Mouse (Mus musculus) forebrain, embryonic 15.5 days (tissue): ENCODE data around the gene Dnlz. TPM values are rescaled to one million over a fixed set of nuclear protein-coding genes. Genes with fewer than 3 reads are reported as not detected.
"Not testable (repeated sequence)": the region's sequence is repeated elsewhere in the genome, so short reads cannot be mapped to it uniquely, and the experiment has no call there.

Source experiments
- ATAC-seq: fragments of 200-750 bp; cut with Nextera tagmentation; replicated peaks from 2 replicates; pipeline ENCODE4 v1.8.0; 2017; ENCODE audit warnings: mild to moderate bottlenecking, moderate TSS enrichment, moderate library complexity
- H3K27ac ChIP-seq: fragments of 300-500 bp; sonication (generic); replicated peaks from 2 replicates; pipeline ENCODE4 v1.5.1; 2015; ENCODE audit warnings: mild to moderate bottlenecking, inconsistent platforms
- H3K27me3 ChIP-seq: fragments of 300-500 bp; sonication (generic); 2 replicates; pipeline ENCODE4 v1.6.1; 2015; ENCODE audit warnings: inconsistent platforms
- H3K36me3 ChIP-seq: fragments of 300-500 bp; sonication (generic); 2 replicates; pipeline ENCODE4 v1.6.1; 2015; ENCODE audit warnings: mild to moderate bottlenecking, inconsistent platforms
- H3K4me1 ChIP-seq: fragments of 300-500 bp; sonication (generic); 2 replicates; pipeline ENCODE4 v1.6.1; 2015; ENCODE audit warnings: inconsistent platforms
- H3K4me2 ChIP-seq: fragments of 300-500 bp; sonication (generic); replicated peaks from 2 replicates; pipeline ENCODE4 v1.6.1; 2015; ENCODE audit warnings: mild to moderate bottlenecking, inconsistent platforms
- H3K4me3 ChIP-seq: fragments of 300-500 bp; sonication (generic); 2 replicates; pipeline ENCODE4 v1.5.1; 2015; ENCODE audit warnings: mild to moderate bottlenecking, inconsistent platforms
- H3K9ac ChIP-seq: fragments of 300-500 bp; sonication (generic); replicated peaks from 2 replicates; pipeline ENCODE4 v1.6.1; 2015; ENCODE audit warnings: mild to moderate bottlenecking, inconsistent platforms
- H3K9me3 ChIP-seq: fragments of 300-500 bp; sonication (generic); 2 replicates; pipeline ENCODE4 v1.6.1; 2016; ENCODE audit warnings: inconsistent platforms
- WGBS: fragments of 180-500 bp; shearing (Covaris S2); methylation state at CpG from one replicate; pipeline ENCODE4 v1.1.7; 2015; ENCODE audit warnings: mixed read lengths; 5-methylcytosine and 5-hydroxymethylcytosine counted together
- polyA plus RNA-seq: library from polyadenylated mRNA; unstranded; fragments of >200 nt; fragmentation: Nextera tagmentation; extraction: Ambion mirVana; gene quantifications from 2 replicates; pipeline ENCODE4 v1.2.1, GENCODE M21; 2015

Dnlz gene
- polyA plus RNA-seq = 33.0 and 33.5 TPM in 2 replicates

DNA sequence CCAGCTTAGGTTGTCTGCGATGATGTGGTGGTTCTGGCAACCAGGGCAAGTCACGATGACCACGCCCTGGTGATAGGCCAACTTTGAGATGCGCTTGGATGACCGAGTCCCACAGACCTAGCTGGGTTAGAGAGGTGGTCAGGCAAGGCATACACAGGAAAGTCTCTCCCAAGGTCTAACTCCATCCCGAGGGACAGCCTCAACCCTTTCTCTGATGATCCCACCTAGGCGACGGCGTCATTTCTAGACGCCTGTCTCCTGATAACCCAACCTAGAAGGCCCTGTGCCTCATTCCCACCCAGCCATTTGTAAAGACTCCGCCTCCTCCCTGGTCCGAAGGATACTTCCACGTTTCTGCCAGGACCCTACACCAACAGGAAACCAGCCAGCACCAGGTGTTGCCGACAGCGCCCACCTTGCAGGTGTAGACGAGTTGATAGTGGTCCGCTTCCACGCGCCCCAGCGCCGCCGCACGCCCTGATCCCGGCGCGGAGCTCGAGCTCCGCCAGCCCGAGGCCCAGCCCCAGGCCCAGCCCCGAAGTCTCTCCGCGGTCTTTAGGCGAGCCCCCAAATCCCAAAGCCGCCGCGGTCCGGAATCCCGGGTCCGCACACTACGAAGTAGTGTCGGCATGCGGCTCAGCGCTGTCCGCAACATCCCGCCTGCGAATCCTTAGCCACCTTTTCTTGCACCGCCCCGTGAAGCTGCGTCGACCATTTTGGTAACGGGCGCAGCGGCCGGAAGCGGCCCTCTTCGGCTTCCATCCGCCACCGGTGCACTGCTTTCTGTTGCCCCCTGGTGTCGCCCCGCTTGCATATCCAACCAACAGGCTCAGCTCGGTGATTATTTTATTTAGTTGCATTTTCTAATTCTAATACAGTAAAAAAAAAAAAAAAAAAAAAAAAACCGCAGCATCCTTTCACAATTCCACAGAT lies at the start of gene Dnlz:
TSS of gene Dnlz (minus strand) at position 753 of the 933 bp plus-strand sequence.
- H3K4me1 ChIP-seq = peaks cover 25% of the 10 kb centered on the region
- peak within 1 kb of the TSS; percentile 92 for H3K27ac ChIP-seq
- H3K4me2 ChIP-seq = peak within 1 kb of the TSS; percentile 80
- H3K9ac ChIP-seq = peak within 1 kb of the TSS; percentile 96
- H3K9me3 ChIP-seq = no peaks in the 10 kb centered on the region
- no peaks in the 10 kb centered on the region for H3K27me3 ChIP-seq
- H3K36me3 ChIP-seq = peaks cover 30% of the 10 kb centered on the region
- peak within 1 kb of the TSS; percentile 61 for H3K4me3 ChIP-seq
- 2% methylated on average over 62 of the region's 62 CpGs for WGBS
- peak; percentile 84 for ATAC-seq

DNA sequence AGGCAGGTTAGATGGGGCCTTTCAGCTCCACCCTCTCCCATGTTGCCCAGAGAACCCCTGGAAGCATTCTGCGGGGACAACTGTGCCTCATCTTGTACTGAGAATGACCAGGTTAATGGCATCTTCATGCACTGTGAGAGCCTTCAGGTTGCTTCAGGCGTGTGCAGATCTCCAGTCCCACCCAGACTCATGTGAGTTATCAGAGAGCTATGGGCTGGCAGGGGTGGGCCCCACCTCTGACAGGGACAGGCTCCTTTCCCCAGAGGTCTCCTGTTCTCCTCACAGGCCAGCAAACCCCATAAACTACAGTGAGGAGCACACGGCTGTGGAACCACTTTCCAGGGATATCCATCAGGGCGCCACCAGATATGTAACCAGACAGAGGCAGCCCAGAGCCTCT lies 49.1 kb upstream of the Dnlz start:
- Histone ChIP-seq H3K9me3 (no peaks in the 10 kb centered on the region), H3K9ac (no peak overlapping the region), H3K4me2 (no peak overlapping the region), H3K36me3 (peaks cover 61% of the 10 kb centered on the region), H3K4me3 (no peak overlapping the region), H3K4me1 (peaks cover 15% of the 10 kb centered on the region), H3K27me3 (no peaks in the 10 kb centered on the region), H3K27ac (no peak overlapping the region)
- WGBS = 92% methylated on average over 4 of the region's 4 CpGs
- no peak for ATAC-seq

DNA sequence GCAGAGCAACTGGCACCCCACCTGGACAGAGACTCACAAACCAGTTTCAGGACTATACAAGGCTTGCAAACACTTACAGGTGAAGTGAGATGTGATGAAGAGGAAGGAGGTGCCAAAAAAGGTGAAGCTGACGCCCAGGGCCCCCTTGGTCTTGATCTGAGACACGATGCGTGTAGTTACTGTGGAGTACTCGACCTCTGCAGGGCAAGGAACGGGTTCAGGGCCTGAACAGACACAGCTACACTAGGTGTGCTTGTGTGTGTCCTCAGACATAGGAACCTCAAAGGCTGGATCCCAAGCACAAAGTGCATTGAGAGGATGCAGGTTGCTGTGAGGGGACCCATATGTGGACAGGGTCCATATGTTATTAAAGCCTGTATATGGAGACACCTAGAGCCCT lies 48.4 kb upstream of the Dnlz start:
- Histone ChIP-seq H3K4me2 (no peak overlapping the region), H3K4me3 (no peak overlapping the region), H3K27me3 (no peaks in the 10 kb centered on the region), H3K9ac (no peak overlapping the region), H3K4me1 (peaks cover 8% of the 10 kb centered on the region), H3K36me3 (peaks cover 67% of the 10 kb centered on the region), H3K9me3 (no peaks in the 10 kb centered on the region), H3K27ac (no peak overlapping the region)
- ATAC-seq = no peak
- WGBS = 90% methylated on average over 5 of the region's 5 CpGs

DNA sequence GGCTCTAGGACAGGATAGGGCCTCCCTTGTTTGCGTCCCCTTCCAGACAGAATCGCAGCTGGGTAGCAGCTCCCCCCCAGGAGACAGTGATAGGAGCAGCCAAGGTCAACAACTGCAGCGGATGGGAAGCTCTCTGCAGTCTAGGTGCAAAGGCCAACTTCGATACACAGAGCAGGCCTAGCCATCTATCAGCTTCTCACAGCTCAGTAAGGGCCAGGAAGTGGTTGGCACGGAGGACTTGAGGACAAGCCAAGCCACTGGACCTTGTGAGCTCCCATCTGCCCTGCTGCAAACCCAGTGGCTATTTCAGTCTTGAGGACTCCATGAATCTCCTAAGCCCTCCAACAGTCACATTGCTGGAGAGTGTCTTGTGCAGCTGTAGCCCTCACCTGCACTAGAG lies 47.7 kb upstream of the Dnlz start:
- H3K9ac ChIP-seq = no peak overlapping the region
- H3K9me3 ChIP-seq = no peaks in the 10 kb centered on the region
- no peak for ATAC-seq
- no peak overlapping the region for H3K4me2 ChIP-seq
- H3K4me1 ChIP-seq = peaks cover 1% of the 10 kb centered on the region; the same call in 1 of the 2 replicates
- H3K27me3 ChIP-seq = no peaks in the 10 kb centered on the region
- 93% methylated on average over 5 of the region's 5 CpGs for WGBS
- peaks cover 73% of the 10 kb centered on the region for H3K36me3 ChIP-seq
- H3K27ac ChIP-seq = no peak overlapping the region
- H3K4me3 ChIP-seq = no peak overlapping the region

DNA sequence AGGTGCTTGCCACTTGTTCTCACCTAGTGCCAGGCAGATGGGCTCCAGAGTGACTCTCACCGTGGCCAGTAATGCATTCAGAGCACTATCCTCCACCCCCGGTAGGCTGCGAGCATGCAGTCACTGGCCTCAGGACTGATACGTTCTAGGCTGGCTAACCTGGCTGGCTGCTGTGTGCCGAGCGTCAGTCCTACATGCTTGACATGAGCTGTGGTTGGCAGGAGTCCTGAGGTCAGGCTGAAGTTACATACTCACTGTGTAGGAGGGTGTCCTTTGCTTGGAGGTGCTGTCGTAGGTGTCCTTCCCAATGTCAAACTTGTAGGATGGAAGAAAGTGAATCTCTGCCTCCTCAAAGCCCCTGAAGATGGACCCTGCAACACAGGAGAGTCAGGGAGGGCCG lies 47.1 kb upstream of the Dnlz start:
- Histone ChIP-seq H3K36me3 (peaks cover 80% of the 10 kb centered on the region), H3K9ac (no peak overlapping the region), H3K4me3 (no peak overlapping the region), H3K9me3 (no peaks in the 10 kb centered on the region), H3K27ac (no peak overlapping the region), H3K4me2 (no peak overlapping the region), H3K4me1 (no peaks in the 10 kb centered on the region), H3K27me3 (no peaks in the 10 kb centered on the region)
- WGBS = 91% methylated on average over 8 of the region's 8 CpGs
- no peak for ATAC-seq

DNA sequence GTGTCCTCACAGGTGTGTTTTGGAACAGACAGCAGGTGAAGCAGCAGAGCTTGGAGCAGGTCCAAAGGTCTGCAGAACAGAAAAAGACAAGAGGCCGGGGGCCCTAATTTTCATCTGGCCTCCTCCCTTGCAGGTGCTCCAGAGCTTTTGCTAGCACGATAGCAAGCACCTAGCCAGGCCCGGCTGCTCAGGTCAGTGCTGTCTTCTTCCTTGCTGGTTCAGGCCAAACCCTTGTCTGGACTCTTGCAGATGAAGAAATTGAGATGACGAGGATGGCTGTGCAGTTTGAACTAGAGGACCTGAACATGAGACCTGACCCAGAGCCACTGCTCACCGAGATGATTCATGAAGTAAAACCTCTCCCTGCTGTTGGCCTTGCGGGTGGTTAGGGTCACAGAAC lies 39.7 kb upstream of the Dnlz start:
- Histone ChIP-seq H3K27ac (no peak overlapping the region), H3K36me3 (peaks cover 73% of the 10 kb centered on the region), H3K4me1 (peaks cover 30% of the 10 kb centered on the region), H3K4me2 (no peak overlapping the region), H3K9me3 (no peaks in the 10 kb centered on the region), H3K4me3 (no peak overlapping the region), H3K27me3 (no peaks in the 10 kb centered on the region), H3K9ac (no peak overlapping the region)
- 92% methylated on average over 6 of the region's 6 CpGs for whole genome bisulfite sequencing
- no peak for ATAC-seq

DNA sequence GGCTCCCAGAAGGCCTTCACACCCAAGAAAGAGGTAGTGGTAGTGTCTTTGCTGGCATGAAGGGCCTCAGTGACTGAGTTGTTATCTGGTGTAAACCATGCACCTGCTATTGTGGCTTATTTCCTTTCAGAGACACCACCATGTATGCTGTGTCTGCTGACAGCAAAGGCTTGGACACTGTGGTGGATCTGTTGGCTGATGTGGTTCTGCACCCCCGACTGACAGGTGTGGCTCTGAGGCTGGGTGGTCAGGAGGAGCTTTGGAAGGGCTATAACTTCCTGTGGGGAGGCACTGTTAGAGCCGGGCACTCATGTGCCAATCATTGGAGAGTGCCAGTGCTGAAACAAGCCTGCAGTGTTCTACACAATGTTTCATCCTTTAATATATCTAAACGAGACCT lies 39.0 kb upstream of the Dnlz start:
- Histone ChIP-seq H3K4me2 (no peak overlapping the region), H3K9me3 (no peaks in the 10 kb centered on the region), H3K36me3 (peaks cover 73% of the 10 kb centered on the region), H3K4me3 (no peak overlapping the region), H3K9ac (no peak overlapping the region), H3K27ac (no peak overlapping the region), H3K4me1 (peaks cover 30% of the 10 kb centered on the region), H3K27me3 (no peaks in the 10 kb centered on the region)
- no peak for ATAC-seq
- 91% methylated on average over 3 of the region's 3 CpGs for WGBS

DNA sequence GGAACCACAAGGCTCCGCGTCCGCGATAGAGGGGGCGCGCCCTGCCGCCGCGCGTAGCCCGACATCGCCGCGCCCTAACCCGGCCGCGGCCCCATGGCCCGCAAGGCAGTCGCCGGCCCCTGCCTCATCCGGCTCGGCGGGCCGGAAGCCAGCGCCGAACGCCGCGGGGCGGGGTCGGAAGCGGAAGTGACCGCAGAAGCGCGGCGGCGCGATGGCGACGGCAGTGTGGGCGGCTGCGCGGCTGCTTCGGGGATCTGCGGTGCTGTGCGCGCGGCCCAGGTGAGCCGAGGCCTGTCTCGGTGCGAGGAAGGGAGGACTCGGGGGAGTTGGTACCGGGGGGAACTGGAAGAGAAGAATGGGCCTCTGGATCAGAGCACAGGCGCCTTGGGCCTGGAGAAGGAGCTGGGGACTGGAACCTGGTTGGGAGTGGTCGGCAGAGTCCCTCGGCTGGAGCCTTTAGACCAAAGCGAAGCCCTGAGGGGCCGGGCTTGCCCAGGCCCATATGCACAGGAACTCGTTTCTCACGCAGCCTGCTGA lies 37.3 kb upstream of the Dnlz start, which contains the start of the genes Entr1 and Pmpca:
TSS of gene Entr1 (minus strand) at position 163 of the 537 bp plus-strand sequence.
TSS of gene Pmpca (plus strand) at position 186 of the 537 bp plus-strand sequence.
- under 1% methylated on average over 60 of the region's 60 CpGs for WGBS
- peak within 1 kb of the TSS; percentile 96 for H3K4me2 ChIP-seq
- H3K4me3 ChIP-seq = peak within 1 kb of the TSS; percentile 90
- ATAC-seq = peak; percentile 88
- H3K4me1 ChIP-seq = peaks cover 30% of the 10 kb centered on the region
- H3K9ac ChIP-seq = peak within 1 kb of the TSS; percentile 89
- peaks cover 73% of the 10 kb centered on the region for H3K36me3 ChIP-seq
- H3K9me3 ChIP-seq = no peaks in the 10 kb centered on the region
- peak within 1 kb of the TSS; percentile 74 for H3K27ac ChIP-seq
- no peaks in the 10 kb centered on the region for H3K27me3 ChIP-seq

DNA sequence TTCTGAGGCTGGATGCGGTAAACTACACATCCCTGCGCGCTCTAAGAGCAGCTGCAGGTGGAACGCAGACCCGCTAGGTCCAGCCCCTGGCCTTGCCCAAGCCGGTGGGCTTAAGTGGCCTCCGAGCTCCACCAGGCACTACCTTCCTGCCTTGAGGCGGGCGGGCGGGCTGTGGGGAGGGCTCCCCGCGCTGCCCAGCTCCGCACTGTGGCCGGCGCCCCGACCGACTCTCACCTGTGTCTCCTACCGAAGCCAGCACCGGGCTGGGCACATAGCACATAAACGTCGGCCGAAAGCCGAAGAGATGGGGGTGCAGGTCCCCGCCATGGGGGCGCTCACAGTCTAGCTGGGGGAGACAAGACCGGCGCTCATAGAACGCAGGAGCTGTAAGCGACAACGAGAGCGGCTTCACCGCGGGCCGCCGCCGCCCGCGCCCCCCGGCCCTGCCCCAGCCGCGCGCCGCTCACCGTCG lies 36.8 kb upstream of the Dnlz start:
- H3K9me3 ChIP-seq = no peaks in the 10 kb centered on the region
- peak overlapping the region; percentile 90 for H3K4me3 ChIP-seq
- H3K4me1 ChIP-seq = peaks cover 30% of the 10 kb centered on the region
- peaks cover 73% of the 10 kb centered on the region for H3K36me3 ChIP-seq
- peak overlapping the region; percentile 96 for H3K4me2 ChIP-seq
- under 1% methylated on average over 45 of the region's 45 CpGs for WGBS
- ATAC-seq = peak; percentile 52
- no peaks in the 10 kb centered on the region for H3K27me3 ChIP-seq
- H3K27ac ChIP-seq = peak overlapping the region; percentile 74
- H3K9ac ChIP-seq = peak overlapping the region; percentile 89

DNA sequence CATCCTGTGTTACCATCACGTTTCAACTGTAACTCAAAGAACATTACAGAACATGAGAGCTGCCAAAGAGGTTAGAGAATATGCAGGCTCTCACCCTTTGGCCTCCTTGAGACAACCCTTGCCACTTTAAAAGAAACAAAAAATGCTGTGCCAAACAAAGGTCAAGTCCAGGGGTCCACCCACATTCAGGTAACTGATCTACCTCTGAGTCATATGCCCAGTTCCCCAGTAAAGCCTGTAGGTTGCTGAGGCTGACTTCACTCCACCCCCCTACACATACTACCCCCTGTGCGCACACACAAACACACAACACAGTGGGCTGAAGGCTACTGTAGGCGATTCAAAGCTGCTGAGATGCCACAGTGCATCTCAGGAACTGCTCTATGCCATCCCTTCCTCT lies 35.8 kb upstream of the Dnlz start:
- no peak for ATAC-seq
- peaks cover 73% of the 10 kb centered on the region for H3K36me3 ChIP-seq
- H3K9ac ChIP-seq = no peak overlapping the region
- peak overlapping the region; percentile 96; the same call in 1 of the 2 replicates for H3K4me2 ChIP-seq
- no peaks in the 10 kb centered on the region for H3K9me3 ChIP-seq
- H3K4me3 ChIP-seq = no peak overlapping the region
- H3K27ac ChIP-seq = no peak overlapping the region
- no peaks in the 10 kb centered on the region for H3K27me3 ChIP-seq
- H3K4me1 ChIP-seq = peaks cover 30% of the 10 kb centered on the region
- WGBS = 96% methylated on average over 3 of the region's 3 CpGs

DNA sequence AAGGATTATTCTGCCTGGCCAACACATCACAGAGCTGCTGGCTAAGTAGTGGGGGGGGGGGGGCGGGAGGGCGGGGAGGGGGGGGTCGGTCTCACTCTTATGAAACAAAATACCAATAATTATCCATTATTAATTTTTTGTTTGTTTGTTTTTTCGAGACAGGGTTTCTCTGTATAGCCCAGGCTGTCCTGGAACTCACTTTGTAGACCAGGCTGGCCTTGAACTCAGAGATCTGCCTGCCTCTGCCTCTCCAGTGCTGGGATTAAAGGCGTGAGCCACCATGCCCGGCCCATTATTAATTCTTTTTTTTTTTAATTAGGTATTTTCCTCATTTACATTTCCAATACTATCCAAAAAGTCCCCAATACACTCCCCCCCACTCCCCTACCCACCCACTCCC lies 29.0 kb upstream of the Dnlz start:
- 37% methylated on average over 6 of the region's 6 CpGs for WGBS
- Histone ChIP-seq H3K9ac (peak overlapping the region; percentile 76), H3K27ac (peak overlapping the region; percentile 56), H3K4me2 (peak overlapping the region; percentile 94), H3K36me3 (peaks cover 62% of the 10 kb centered on the region), H3K4me3 (peak overlapping the region; percentile 68), H3K4me1 (peaks cover 21% of the 10 kb centered on the region)
- not testable (repeated sequence) for H3K9me3 ChIP-seq, H3K27me3 ChIP-seq
- peak; percentile 14; the same call in 1 of the 2 replicates for ATAC-seq

DNA sequence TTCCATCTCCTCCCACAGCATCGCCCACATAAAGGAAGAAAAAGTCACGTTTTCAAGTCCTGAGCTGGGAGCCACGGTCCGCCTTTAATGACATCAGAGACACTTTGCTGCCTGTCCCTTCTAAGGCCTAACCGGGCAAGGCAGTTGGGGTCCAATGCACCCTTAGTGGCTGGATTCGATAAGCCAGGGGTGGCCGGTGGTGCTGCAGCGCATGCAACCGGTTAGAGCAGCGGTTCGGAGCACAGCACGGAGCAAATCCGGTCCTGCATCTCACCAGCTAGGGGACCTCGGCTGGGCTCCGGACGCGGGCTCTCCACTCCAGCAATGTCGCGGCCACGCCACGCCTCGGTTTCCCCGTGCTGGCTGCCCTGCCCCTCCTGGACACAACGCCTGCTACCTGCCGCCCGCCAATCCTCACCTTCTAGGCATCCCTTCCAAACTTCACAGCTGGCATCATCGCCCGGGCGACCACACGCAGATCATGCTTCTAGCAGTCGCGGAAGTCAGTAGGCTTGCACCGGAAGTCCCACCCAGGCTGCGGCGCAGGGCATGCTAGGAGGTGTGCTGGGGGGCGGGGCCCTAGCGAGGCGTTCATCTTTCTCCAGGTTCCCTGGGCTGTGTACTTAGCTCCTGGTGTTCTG lies 28.3 kb upstream of the Dnlz start, which contains the start of gene Snapc4:
TSS of gene Snapc4 (minus strand) at position 523 of the 641 bp plus-strand sequence.
- Histone ChIP-seq H3K9me3 (no peaks in the 10 kb centered on the region), H3K4me3 (peak within 1 kb of the TSS; percentile 68), H3K27ac (peak within 1 kb of the TSS; percentile 56), H3K4me1 (peaks cover 21% of the 10 kb centered on the region), H3K36me3 (peaks cover 61% of the 10 kb centered on the region), H3K27me3 (no peaks in the 10 kb centered on the region), H3K4me2 (peak within 1 kb of the TSS; percentile 94), H3K9ac (peak within 1 kb of the TSS; percentile 76)
- ATAC-seq = peak; percentile 98
- WGBS = 0% methylated on average over 38 of the region's 38 CpGs
